Mouse (Mus musculus): ENCODE data around the gene Grm6. TPM values are rescaled to one million over a fixed set of nuclear protein-coding genes. Genes with fewer than 3 reads are reported as not detected.

The Grm6 gene
- total RNA-seq, 2 experiments from 2014 or later: not detected

GRCm38 (mm10) chr11:50908136-50908535 is 57.7 kb downstream of the Grm6 start:
- no peak for DNase-seq
- intact Hi-C loops (cut with DNase I): no loop called here

GRCm38 (mm10) chr11:50913301-50913700 is 62.8 kb downstream of the Grm6 start:
- intact Hi-C loops (cut with DNase I): no loop called here
- no peak for DNase-seq

- intact Hi-C loops (cut with DNase I): no loop called here
- no peak for DNase-seq
These were observed 64.0 kb downstream of the Grm6 start for GRCm38 (mm10) chr11:50914461-50914860.

Other genes with a start within 250 kb of the Grm6 start
- gene Adamts2, start 248.6 kb upstream of the Grm6 start, total RNA-seq (2021): 10 to 100 TPM; 10.4 to 12.4 TPM
- 1 to 10 TPM; 3.8 to 5.3 TPM for gene Zfp354c, start 23.0 kb upstream of the Grm6 start, total RNA-seq (2021)
- gene Zfp879, start 9.1 kb upstream of the Grm6 start, total RNA-seq (2021): 1 to 10 TPM; 1.4 TPM
- gene Zfp454, start 37.0 kb downstream of the Grm6 start, total RNA-seq (2021): 1 to 10 TPM in 1 of 2 experiments, under 1 TPM in 1; 0.97 to 1.6 TPM
- gene Zfp2, start 65.5 kb downstream of the Grm6 start, total RNA-seq (2021): 1 to 10 TPM; 2.8 to 3.3 TPM
- 1 to 10 TPM; 1.9 to 2.1 TPM for gene Zfp354b, start 80.9 kb downstream of the Grm6 start, total RNA-seq (2021)
- not detected for gene 4933414I15Rik, start 93.1 kb downstream of the Grm6 start, total RNA-seq (2021)
- gene Prop1, start 103.1 kb downstream of the Grm6 start, total RNA-seq (2021): not detected
- not detected for gene Olfr1378, start 115.8 kb downstream of the Grm6 start, total RNA-seq (2021)
- not detected for gene Olfr1377, start 131.3 kb downstream of the Grm6 start, total RNA-seq (2021)
- not detected for gene Olfr51, start 152.9 kb downstream of the Grm6 start, total RNA-seq (2021)
- not detected for gene Olfr54, start 163.6 kb downstream of the Grm6 start, total RNA-seq (2021)
- gene Olfr1375, start 197.4 kb downstream of the Grm6 start, total RNA-seq (2021): not detected
- gene Zfp354a, start 208.6 kb downstream of the Grm6 start, total RNA-seq (2021): 1 to 10 TPM; 2.9 to 3.0 TPM